Mouse (Mus musculus): Measurements from ENCODE around the gene Rap1gap. TPM values are rescaled to one million over a fixed set of nuclear protein-coding genes. Genes with fewer than 3 reads are reported as not detected.

The Rap1gap gene
- polyA plus RNA-seq, 1 experiment from 2014 or later, result 51.6 TPM

DNA sequence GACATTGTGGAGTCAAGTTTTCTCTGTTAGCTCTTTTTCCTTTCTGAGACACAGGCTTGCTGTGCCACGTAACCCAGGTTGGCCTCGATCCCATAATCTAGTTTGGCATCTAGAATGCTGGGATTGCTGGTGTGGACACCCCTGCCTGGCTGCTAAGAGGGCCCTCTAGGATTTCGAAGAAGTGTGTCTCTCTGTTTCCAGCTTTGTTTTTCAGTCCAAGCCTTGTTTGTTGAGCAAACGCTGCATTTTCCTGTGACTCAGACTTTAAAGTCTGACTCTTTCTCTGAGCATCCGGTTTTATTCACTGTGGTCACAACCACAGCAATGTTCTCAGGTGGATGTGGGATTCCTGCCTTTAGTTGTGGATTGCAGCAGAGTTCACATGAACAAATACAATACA lies 23.0 kb upstream of the Rap1gap start:
- Histone ChIP-seq H3K27me3 (replicated peaks; ENCODE audit: control insufficient read depth, insufficient read depth, low read length) (no peaks in the 10 kb centered on the region), H3K9ac (replicated peaks; ENCODE audit: low read depth, low read length) (no peak overlapping the region), H3K4me3 (replicated peaks; ENCODE audit: low read length) (no peak overlapping the region), H3K4me1 (replicated peaks; ENCODE audit: control insufficient read depth, insufficient read depth, low read length) (no peaks in the 10 kb centered on the region), H3K27ac (ENCODE audit: low read length) (no peak overlapping the region), H3K4me2 (ENCODE audit: low read length) (no peak overlapping the region), H3K9me3 (ENCODE audit: control insufficient read depth, low read length) (no peaks in the 10 kb centered on the region), H3K36me3 (ENCODE audit: control insufficient read depth, insufficient read depth) (peaks cover 40% of the 10 kb centered on the region)
- no peak for ATAC-seq
- 58% methylated on average over 5 of the region's 5 CpGs for WGBS

DNA sequence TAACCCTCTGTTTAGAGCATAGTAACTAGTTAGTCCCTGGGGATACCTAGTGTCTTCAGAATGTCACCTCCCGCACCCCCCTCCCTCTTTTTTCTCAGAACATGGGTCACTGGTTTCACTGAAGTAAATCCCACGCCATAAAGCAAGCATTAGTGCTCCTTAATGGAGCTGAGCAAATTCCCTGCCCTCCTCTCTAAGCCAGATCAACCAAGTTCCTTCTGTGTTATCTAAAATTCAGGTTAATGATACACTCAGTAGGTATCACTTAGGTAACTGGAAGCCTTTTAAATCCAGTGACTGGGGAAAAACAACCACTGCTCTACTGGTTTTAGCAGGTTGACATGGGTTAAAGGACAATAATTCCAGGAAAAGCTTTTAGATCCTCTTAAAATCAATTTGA lies 22.4 kb upstream of the Rap1gap start:
- H3K9me3 ChIP-seq (ENCODE audit: control insufficient read depth, low read length), result no peaks in the 10 kb centered on the region
- H3K27me3 ChIP-seq (replicated peaks; ENCODE audit: control insufficient read depth, insufficient read depth, low read length), result no peaks in the 10 kb centered on the region
- H3K4me1 ChIP-seq (replicated peaks; ENCODE audit: control insufficient read depth, insufficient read depth, low read length), result no peaks in the 10 kb centered on the region
- H3K4me3 ChIP-seq (replicated peaks; ENCODE audit: low read length), result no peak overlapping the region
- no peak overlapping the region for H3K9ac ChIP-seq (replicated peaks; ENCODE audit: low read depth, low read length)
- H3K36me3 ChIP-seq (ENCODE audit: control insufficient read depth, insufficient read depth), result peaks cover 38% of the 10 kb centered on the region
- H3K27ac ChIP-seq (ENCODE audit: low read length), result no peak overlapping the region
- WGBS, result 26% methylated on average over 2 of the region's 2 CpGs
- no peak overlapping the region for H3K4me2 ChIP-seq (ENCODE audit: low read length)
- ATAC-seq, result no peak

DNA sequence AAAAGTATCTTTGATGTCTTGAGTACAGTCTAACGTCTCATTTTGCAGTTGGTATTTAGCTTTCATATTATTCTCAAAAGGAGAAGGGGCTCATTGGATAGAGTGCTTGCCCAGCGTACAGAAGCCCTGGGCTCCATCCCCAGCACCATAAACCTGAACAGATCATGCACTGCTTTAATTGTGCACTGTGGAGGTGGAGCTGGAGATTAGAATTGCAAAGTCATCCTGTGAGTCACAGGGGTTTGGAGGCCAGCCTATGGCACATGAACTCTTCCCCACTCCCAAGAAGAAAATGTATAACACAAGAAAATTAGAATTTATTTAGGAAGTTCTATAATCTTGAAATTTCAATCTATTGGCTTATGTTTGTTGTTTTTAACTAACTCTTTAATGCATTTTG lies 21.1 kb upstream of the Rap1gap start:
- no peaks in the 10 kb centered on the region for H3K27me3 ChIP-seq (replicated peaks; ENCODE audit: control insufficient read depth, insufficient read depth, low read length)
- no peak for ATAC-seq
- H3K9ac ChIP-seq (replicated peaks; ENCODE audit: low read depth, low read length), result no peak overlapping the region
- no peak overlapping the region for H3K27ac ChIP-seq (ENCODE audit: low read length)
- no peak overlapping the region for H3K4me3 ChIP-seq (replicated peaks; ENCODE audit: low read length)
- no peaks in the 10 kb centered on the region for H3K9me3 ChIP-seq (ENCODE audit: control insufficient read depth, low read length)
- 88% methylated on average over 2 of the region's 2 CpGs for WGBS
- H3K36me3 ChIP-seq (ENCODE audit: control insufficient read depth, insufficient read depth), result peaks cover 34% of the 10 kb centered on the region
- no peaks in the 10 kb centered on the region for H3K4me1 ChIP-seq (replicated peaks; ENCODE audit: control insufficient read depth, insufficient read depth, low read length)
- H3K4me2 ChIP-seq (ENCODE audit: low read length), result no peak overlapping the region

DNA sequence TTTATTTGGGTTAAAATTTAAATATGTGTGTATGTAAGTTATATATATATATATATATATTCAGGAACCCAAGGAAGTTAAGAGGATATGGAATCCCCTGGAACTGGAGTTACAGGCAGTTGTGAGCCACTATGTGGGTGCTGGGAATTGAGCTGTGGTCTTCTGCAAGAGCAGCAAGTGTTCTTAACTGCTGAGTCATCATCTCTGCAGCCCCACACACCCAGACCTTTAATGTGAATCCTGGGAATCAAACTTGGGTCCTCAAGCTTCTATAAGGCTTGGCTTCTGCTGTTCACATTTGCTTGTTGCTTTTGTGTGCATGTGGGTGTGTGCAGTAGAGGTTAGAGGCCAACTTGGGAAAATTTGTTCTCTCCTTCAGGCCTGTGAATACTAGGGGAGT lies 18.3 kb upstream of the Rap1gap start:
- H3K9me3 ChIP-seq (ENCODE audit: control insufficient read depth, low read length), result no peaks in the 10 kb centered on the region
- H3K36me3 ChIP-seq (ENCODE audit: control insufficient read depth, insufficient read depth), result peaks cover 34% of the 10 kb centered on the region
- no peak overlapping the region for H3K4me2 ChIP-seq (ENCODE audit: low read length)
- no peak overlapping the region for H3K9ac ChIP-seq (replicated peaks; ENCODE audit: low read depth, low read length)
- no peak overlapping the region for H3K27ac ChIP-seq (ENCODE audit: low read length)
- no peak for ATAC-seq
- no peaks in the 10 kb centered on the region for H3K27me3 ChIP-seq (replicated peaks; ENCODE audit: control insufficient read depth, insufficient read depth, low read length)
- H3K4me1 ChIP-seq (replicated peaks; ENCODE audit: control insufficient read depth, insufficient read depth, low read length), result no peaks in the 10 kb centered on the region
- no peak overlapping the region for H3K4me3 ChIP-seq (replicated peaks; ENCODE audit: low read length)

DNA sequence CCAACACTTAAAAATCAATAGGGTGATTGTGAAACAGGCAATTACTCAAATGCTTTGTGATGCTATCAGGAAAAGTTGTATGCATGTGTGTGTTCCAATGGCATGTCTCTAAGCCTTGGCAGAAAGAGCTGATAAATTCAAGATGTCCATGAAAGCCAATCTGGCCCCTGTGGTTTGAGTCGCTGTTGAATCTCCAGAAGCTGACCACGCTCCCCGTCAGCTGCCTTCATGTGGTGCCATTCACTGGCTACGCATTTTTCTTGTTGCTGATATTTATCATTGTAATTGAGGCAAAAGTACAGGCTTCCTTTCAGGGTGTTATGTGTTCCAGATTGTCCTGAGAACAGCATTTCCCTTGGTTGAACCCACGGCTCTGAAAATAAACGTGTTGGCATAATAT lies 16.9 kb upstream of the Rap1gap start:
- Histone ChIP-seq H3K4me1 (replicated peaks; ENCODE audit: control insufficient read depth, insufficient read depth, low read length) (no peaks in the 10 kb centered on the region), H3K4me2 (ENCODE audit: low read length) (no peak overlapping the region), H3K27me3 (replicated peaks; ENCODE audit: control insufficient read depth, insufficient read depth, low read length) (no peaks in the 10 kb centered on the region), H3K9me3 (ENCODE audit: control insufficient read depth, low read length) (no peaks in the 10 kb centered on the region), H3K27ac (ENCODE audit: low read length) (no peak overlapping the region), H3K36me3 (ENCODE audit: control insufficient read depth, insufficient read depth) (peaks cover 34% of the 10 kb centered on the region), H3K9ac (replicated peaks; ENCODE audit: low read depth, low read length) (no peak overlapping the region), H3K4me3 (replicated peaks; ENCODE audit: low read length) (no peak overlapping the region)
- no peak for ATAC-seq
- WGBS, result 80% methylated on average over 6 of the region's 6 CpGs

DNA sequence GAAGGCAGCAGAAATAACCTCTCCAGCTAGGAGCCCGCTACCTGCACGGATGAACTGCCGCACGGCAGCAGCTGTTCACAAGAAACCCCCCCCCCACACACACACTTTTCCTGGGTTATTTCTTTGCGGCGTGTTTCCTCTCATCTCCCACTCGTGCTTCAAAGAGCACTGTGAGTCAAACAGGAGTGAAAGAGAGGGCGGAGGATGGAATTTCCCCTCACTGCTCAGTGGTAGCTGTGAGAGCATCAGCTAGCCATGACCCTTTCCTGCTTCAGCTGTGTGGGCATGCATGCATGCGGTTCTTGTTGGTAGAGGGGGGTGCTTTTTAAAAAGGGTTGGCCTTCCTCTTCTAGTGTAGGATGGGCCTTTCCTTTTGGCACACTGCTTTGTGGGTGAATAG lies 16.3 kb upstream of the Rap1gap start:
- ATAC-seq, result no peak
- H3K36me3 ChIP-seq (ENCODE audit: control insufficient read depth, insufficient read depth), result peaks cover 39% of the 10 kb centered on the region

GRCm38 (mm10) chr4:137650912-137651311 lies 13.6 kb upstream of the Rap1gap start:
- Histone ChIP-seq H3K27ac (ENCODE audit: low read length) (no peak overlapping the region), H3K4me3 (replicated peaks; ENCODE audit: low read length) (no peak overlapping the region), H3K4me1 (replicated peaks; ENCODE audit: control insufficient read depth, insufficient read depth, low read length) (no peaks in the 10 kb centered on the region), H3K9ac (replicated peaks; ENCODE audit: low read depth, low read length) (no peak overlapping the region), H3K9me3 (ENCODE audit: control insufficient read depth, low read length) (no peaks in the 10 kb centered on the region), H3K36me3 (ENCODE audit: control insufficient read depth, insufficient read depth) (peaks cover 24% of the 10 kb centered on the region), H3K27me3 (replicated peaks; ENCODE audit: control insufficient read depth, insufficient read depth, low read length) (no peaks in the 10 kb centered on the region), H3K4me2 (ENCODE audit: low read length) (no peak overlapping the region)
- ATAC-seq, result no peak
- 84% methylated on average over 5 of the region's 5 CpGs for WGBS

More for the DNA sequence above, 16.3 kb upstream of the Rap1gap start:
- H3K27ac ChIP-seq (ENCODE audit: low read length), result no peak overlapping the region
- H3K9me3 ChIP-seq (ENCODE audit: control insufficient read depth, low read length), result no peaks in the 10 kb centered on the region
- H3K9ac ChIP-seq (replicated peaks; ENCODE audit: low read depth, low read length), result no peak overlapping the region
- H3K4me3 ChIP-seq (replicated peaks; ENCODE audit: low read length), result no peak overlapping the region
- no peaks in the 10 kb centered on the region for H3K4me1 ChIP-seq (replicated peaks; ENCODE audit: control insufficient read depth, insufficient read depth, low read length)
- no peak overlapping the region for H3K4me2 ChIP-seq (ENCODE audit: low read length)
- 85% methylated on average over 9 of the region's 9 CpGs for WGBS
- no peaks in the 10 kb centered on the region for H3K27me3 ChIP-seq (replicated peaks; ENCODE audit: control insufficient read depth, insufficient read depth, low read length)

DNA sequence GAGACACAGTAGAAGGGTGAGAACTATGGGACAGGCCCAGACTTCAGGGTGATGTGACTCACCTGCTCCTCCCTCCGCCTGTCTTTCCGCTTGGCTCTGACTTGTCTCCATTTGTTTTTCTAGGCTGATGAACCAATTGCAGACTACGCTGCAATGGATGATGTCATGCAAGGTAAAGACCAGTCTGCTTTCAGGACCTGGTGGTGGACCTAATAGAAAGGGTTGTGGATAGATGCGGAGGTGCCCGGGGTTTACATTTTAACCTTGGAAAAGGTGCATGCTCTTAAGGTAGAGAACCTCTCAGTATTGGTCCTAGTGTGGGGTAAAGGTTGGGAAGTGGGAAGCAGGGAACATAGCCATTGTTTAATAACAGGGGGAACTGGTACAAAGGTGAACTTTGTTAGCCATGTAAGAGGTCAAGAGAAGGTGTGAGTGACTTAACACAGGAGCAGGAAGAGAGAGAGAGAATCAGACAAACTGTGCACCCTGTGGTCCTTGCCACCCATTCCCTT lies 11.6 kb upstream of the Rap1gap start:
- Histone ChIP-seq H3K27me3 (replicated peaks; ENCODE audit: control insufficient read depth, insufficient read depth, low read length) (no peaks in the 10 kb centered on the region), H3K4me2 (ENCODE audit: low read length) (no peak overlapping the region), H3K9ac (replicated peaks; ENCODE audit: low read depth, low read length) (no peak overlapping the region), H3K4me3 (replicated peaks; ENCODE audit: low read length) (no peak overlapping the region), H3K4me1 (replicated peaks; ENCODE audit: control insufficient read depth, insufficient read depth, low read length) (no peaks in the 10 kb centered on the region), H3K9me3 (ENCODE audit: control insufficient read depth, low read length) (no peaks in the 10 kb centered on the region), H3K36me3 (ENCODE audit: control insufficient read depth, insufficient read depth) (peaks cover 21% of the 10 kb centered on the region), H3K27ac (ENCODE audit: low read length) (no peak overlapping the region)
- 94% methylated on average over 5 of the region's 5 CpGs for WGBS
- ATAC-seq, result no peak

- Histone ChIP-seq H3K27ac (ENCODE audit: low read length) (no peak overlapping the region), H3K9ac (replicated peaks; ENCODE audit: low read depth, low read length) (no peak overlapping the region), H3K4me1 (replicated peaks; ENCODE audit: control insufficient read depth, insufficient read depth, low read length) (peaks cover 2% of the 10 kb centered on the region; the same call in 1 of the 2 replicates), H3K4me2 (ENCODE audit: low read length) (no peak overlapping the region), H3K4me3 (replicated peaks; ENCODE audit: low read length) (no peak overlapping the region), H3K27me3 (replicated peaks; ENCODE audit: control insufficient read depth, insufficient read depth, low read length) (no peaks in the 10 kb centered on the region), H3K36me3 (ENCODE audit: control insufficient read depth, insufficient read depth) (peaks cover 13% of the 10 kb centered on the region), H3K9me3 (ENCODE audit: control insufficient read depth, low read length) (no peaks in the 10 kb centered on the region)
- WGBS, result 82% methylated on average over 18 of the region's 18 CpGs
- ATAC-seq, result no peak
These were observed 9.1 kb upstream of the Rap1gap start for GRCm38 (mm10) chr4:137655241-137656031.

Data from forebrain, embryonic 16.5 days (tissue).